Mouse (Mus musculus) monocyte, adult 5-6 weeks (primary cell): ENCODE results near the gene Dyrk2. TPM values are rescaled to one million over a fixed set of nuclear protein-coding genes. Genes with fewer than 3 reads are reported as not detected.

Experiments
- ATAC-seq: fragments of 153-309, 156-312 bp; replicated peaks from 2 replicates; pipeline ENCODE4 v1.8.0; 2017; ENCODE audit warnings: mild to moderate bottlenecking; ENCODE audit not compliant: low TSS enrichment, insufficient number of reproducible peaks, severe bottlenecking, poor library complexity, low FRiP score
- total RNA-seq: library from RNA; stranded (forward); fragments of 200-1000, 200-491, 200-594 nt; gene quantifications from 3 replicates; pipeline ENCODE4 v1.2.3, GENCODE M21; 2017

Dyrk2 gene
- 54.2 to 64.6 TPM (median 61.5 TPM) in 3 replicates for total RNA-seq

DNA sequence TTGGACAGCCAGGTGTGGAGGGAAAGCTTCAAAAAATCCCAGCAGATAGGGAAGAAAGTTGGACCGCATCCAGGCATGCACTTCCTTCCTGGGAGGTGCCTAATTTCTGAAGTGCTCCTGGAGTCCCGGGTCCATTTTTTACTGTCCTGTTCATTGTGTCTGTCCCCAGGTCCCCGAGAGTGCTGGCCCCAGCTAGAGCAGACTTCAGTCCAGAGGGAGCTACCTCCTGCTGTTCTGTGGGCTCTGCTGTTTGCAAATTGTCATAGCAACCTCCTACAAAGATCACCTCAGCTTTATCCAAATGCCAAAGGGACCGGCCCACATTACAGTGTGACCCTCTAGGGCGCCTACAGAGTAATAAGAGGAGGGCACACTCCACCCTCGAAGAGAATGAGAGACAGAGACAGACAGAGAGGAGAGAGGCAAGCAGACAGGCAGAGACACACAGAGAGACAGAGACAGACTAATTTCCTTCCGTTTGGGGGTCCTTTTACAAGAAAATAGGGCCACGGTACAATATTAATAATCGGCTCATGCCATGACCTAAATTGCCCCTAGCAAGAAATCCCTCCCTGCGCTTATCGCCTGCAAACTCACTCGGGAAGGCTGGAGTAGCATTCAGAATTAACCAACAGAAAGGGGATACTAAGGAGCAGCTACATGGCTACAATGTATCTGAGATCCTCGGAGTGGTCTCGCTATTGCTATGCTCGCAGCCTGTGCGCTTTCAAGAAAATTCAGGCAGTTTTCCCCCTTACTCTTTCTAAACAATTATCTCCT lies at the start of gene Dyrk2:
TSS of gene Dyrk2 (minus strand) at position 9 of the 780 bp plus-strand sequence.
- no peak for ATAC-seq

DNA sequence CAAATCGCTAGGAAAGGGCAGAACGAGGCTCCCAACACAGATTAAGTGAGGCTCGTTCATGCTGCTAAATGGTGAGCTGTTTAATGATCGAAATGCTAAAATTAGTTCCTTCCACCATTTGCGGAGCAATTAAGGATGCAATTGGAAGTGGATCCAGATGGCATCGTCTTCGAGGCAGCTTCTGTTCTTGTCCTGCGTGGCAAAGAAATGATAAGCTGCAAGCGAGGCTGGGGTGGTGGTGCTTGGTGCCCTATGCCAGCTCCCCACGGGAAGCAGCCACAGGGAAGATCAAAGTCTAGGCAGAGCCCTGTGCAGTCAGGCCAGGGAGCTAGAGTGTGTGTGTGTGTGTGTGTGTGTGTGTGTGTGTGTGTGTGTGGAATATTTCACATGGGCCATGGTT lies 32.6 kb upstream of the Dyrk2 start:
- ATAC-seq = no peak

DNA sequence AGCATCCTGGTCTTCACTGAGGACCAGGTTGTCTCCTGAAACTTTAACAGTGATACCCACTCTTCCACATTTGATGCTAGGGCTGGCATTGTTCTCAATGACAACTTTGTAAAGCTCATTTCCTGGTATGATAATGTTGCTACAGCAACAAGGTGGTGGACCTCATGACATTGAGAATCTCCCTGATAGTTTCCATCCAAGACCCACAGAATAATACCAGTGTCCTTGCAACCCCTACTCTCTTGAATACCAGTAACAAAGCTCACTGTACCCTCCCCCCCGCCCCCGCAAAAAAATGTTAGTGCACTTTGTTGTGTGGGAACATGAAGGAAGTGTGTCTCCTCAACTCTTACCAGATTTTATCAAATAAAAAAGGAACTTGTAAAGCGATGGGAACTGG lies 23.6 kb upstream of the Dyrk2 start:
- no peak for ATAC-seq

DNA sequence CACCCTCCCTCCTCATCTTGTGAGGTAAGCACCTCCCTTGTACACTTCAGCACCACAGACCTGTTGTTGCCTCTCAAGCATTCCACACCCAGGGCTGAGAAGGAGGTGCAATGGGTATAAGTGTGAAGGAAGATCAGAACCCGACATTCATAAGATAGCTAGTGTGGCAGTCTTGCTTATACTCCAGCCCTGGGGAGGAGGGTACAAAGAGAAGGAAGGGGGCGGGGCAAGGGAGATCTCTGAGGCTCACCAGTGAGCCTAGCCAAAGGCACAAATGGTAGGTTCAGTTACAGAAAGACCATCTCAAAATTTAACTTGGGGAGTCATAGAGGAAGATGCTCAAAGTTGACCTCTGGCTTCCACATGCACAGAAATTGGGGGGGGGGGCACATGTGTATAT lies 14.1 kb upstream of the Dyrk2 start:
- peak; percentile 45 for ATAC-seq

DNA sequence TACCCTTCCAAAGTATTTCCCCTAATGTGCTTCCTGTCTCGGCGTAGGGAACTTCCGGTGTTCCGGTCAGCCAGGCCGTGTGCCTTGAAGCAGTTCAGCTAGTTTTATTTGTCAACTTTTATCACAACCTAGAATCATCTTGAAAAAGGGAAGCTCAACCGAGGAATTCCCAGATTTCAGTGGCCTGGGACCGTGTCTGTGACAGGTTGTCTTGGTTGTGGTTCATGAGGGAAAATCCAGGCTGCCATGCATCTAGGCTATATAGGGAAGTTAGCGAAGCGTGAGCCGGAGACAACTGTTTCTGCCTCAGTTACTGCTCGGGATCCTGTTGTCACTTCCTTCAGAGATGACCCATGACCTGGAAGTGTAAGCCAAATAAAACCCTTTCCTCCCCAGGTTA lies 13.3 kb upstream of the Dyrk2 start:
- ATAC-seq = no peak; the same call in 1 of the 2 replicates

DNA sequence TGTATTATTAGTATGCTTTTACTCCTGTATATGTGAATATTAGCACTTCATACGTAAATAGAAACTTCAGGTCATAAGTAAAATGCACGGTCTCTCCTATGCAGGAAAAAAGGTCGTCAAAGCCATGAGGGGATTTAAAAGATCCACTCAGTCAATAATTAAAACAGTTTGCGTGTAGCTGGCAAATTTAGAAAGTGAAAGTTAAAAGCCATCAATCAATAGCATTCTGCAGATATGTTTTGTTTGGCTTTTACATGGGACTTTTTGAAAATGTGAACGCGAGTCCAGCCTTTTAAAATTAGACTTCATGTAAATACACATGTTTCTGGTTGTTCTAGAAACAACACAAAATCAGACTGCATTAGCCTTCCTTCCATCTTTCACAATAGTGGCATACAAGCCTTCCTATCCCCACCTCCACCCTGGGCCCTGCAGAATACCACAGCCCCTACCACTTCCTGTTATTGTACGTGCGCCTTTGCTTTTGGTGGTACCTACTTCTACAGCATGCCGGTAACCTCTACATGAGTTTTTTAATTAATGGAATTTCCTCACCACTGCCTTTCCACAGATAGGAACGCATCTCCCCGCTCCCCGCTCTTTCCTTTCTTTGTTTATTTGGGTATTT lies 12.4 kb upstream of the Dyrk2 start:
- ATAC-seq = peak; percentile 85

DNA sequence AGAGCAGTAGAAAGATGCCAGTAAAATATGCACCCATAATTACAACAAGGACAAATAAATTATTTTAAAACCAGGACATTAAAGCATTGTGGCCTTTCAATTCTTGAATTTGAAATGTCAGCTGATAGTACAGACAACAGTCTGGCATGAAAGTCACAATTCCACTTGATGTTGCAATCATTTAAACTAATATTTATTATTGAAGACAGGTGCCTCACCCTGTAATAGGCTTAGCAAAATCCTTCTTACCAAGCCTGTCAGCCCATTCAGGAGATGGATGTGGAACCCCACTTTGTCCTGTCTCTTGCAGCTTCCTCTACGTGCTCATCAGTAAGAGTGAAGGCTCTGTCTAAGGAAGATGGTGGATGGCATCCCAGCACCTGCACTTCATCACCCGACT lies 10.8 kb upstream of the Dyrk2 start:
- no peak for ATAC-seq

DNA sequence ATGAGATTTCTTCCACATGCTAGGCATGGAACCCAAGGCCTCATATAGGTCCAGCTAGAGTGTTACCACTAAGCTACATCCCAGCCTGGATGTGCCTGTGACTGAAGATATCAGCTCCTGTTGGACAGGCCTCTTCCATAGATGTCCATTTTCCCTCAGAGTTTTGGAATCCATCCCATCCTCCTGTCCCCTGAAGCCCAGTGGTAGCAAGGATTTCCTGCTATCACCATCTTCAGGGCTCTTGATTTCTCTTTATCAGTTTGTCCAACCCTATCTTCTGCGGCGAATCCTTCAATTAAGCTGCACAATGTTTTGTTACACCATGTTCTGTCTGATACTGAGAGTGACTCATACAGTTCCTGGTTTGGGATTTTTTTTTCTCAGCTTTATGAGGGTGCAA lies 2.2 kb upstream of the Dyrk2 start:
- ATAC-seq = no peak

DNA sequence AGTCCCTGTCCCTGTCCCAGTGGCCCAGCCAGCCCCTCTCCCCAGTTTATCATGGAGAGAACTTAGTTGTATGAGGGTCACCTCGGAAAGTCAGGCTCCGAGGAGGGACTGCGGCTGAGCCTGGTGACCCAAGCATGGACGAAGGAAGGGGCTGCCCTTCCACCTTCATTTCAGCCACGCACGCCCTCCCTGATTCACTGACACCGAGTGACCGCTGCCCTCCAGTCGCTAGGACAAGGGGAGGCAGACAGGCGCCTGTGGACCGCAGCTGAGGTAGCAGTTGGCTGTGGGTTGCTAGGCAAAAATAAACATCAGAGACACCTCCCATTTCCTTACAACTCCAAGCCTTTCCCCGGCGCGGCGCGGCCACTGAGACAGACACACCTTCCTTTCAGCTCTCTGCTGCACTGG lies 413 bp downstream of the Dyrk2 start:
- peak; percentile 85 for ATAC-seq

DNA sequence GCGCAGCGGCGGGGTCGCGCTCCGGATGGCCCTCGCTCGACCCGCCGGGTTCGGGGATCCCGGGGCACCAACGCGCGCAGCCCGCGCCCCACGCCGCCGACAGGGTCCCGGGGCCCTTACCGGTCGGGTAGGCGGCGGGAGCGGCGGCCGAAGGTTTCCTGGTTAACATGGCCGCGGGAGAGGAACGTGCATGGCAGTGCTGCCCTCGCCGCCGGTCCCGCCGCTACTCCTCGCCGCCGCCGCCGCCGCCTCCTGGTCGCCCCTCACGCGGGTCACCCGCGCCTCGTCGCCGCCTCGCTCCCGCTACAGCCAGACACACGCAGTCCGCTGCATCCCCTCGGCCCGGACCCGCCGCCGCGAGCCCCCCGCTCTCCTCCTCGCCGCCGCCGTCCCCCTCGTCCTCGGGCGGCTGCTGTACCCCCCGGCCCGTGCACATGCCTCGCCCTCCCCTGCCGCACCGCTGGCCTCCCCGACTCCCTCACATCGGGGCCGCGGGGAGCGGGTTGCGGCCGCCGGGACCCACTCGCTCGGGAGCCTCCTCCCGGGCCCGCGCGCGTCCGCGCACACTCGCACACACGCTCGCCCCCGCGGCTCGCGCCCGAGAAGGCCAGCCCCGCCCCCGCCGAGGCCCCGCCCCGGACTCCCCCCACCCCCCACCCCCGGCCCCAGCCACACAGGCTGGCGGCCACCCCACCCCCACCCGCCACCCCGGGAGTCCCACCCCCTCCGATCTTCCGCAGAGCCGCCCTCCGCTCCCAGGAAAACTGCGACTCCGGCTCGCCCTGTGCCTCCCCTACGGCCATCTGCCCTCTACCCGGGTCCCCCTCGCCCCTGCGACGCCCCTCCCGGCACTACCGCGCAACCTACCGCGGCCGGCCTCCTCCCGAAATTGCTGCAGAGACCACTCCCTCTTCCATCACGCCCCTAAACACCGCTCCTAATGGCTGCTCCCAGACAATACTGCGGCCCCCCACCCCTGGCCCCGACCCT lies 1.1 kb downstream of the Dyrk2 start:
- ATAC-seq = peak; percentile 32

DNA sequence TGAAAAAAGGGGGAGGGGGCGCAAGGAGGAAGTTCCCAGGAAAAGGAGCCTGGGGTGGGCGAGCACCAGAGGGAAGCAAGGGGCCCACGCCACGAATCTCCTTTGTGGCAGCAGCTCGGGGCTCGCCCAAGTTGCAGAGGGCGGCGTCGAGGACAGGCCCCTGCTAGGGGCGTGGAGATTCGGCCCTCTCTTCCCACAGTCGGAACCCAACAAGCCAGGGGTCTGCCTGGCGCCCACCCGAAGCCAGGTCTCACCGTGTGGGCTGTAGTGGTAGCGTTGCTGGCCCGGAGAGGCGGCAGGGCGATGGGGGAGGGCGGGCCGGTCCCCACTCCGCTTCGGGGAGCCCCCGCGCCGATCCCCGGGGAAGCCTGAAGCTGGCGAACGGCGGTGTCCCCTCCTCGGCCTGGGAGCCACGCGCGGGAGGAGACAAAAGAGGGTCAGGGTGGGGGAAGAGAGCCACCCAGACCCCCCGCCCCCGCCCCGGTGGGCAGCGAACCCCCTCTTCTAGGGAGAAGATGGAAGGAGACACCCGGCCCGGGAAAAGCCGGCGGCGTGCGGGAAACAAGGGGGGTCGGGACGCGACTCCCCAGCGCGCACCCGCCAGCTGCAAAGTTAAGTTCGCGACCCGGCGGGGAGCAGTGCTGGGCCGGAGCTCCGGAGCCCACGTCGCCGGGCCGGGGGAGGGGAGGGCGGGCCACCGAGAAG lies 2.0 kb downstream of the Dyrk2 start:
- no peak; the same call in 1 of the 2 replicates for ATAC-seq

DNA sequence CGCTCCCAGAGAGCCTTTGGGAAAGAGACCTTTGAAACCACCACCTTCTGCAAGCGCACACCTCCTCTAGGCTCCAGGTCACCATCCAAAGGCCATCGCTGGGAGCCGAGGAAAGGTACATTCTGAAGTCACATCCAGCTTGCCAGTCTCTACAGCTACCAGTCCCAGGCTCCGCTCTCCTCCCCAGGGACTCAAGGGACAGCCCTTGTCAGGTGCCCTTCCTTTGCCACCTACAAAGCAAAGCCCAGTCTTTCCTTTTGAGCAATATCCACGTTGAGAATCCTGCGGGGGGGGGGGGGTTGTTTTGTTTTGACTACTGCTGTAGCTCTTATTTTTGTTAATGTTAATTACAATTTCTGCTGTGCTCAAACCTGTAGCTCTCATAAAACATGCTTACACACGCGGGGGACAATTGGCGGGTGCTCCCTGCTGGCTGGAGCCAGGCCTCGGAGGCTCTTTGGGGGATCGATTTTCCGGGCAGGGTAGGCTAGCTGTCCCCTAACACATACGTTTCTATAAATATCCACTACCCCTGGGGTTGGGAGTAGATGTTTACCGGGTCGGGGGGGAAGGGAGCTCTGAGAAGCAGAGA lies 2.6 kb downstream of the Dyrk2 start:
- no peak for ATAC-seq

DNA sequence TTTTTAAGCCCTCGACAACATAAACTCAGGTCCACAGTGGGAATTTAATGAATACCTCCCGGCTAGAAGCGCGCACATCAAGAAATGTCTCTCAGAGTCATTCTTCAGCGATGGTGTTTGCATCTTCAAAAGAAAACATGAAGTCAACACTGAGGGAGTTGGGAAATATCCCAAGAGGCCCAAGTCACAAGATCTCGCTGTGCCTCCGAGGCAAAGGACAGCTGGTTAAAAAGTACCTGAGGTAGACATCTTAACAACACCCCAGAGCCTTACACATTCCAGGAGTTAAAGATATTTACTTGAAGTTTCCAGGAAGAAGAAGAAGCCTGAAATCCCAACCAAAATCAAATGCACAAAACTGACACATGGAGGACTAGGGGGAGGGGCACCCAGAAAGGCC lies 5.0 kb downstream of the Dyrk2 start:
- ATAC-seq = no peak

DNA sequence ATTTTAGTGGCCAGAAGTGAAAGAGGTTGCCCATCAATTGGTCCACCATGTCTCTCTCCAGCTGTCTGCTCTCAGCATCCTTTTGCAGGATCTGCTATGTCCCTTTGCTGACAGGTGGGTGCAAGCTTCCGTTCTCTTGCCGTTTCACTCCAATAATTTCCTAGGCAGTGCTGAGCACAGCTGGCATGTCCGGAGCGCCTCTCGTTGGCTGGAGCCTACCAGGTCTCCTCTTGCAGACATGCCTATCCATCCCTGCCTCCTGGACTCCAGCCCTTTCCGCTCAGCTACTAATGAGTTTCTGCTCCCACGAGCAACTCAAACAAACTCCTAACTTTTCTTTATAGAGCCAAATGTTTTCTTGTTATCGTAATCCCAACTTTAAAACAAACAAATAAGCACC lies 6.4 kb downstream of the Dyrk2 start:
- no peak for ATAC-seq

DNA sequence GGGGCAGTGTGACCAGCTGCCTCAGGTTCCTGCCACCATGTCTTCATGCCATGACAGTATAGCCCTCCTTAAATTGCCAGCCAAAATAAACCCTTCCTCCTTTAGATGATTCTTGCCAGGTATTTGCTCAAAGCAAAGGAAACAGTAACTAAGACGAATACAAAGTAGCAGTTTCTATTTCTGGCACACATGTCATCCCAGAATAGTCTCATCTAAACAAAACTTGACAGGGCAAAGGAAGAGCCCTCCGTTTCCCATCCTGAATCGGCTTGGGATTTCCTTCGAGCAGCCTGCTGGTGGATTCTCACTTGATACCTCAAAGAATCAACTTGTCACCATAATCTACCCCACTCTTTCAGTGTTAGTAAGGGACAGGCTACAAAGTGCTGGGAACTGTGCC lies 7.8 kb downstream of the Dyrk2 start:
- ATAC-seq = no peak

DNA sequence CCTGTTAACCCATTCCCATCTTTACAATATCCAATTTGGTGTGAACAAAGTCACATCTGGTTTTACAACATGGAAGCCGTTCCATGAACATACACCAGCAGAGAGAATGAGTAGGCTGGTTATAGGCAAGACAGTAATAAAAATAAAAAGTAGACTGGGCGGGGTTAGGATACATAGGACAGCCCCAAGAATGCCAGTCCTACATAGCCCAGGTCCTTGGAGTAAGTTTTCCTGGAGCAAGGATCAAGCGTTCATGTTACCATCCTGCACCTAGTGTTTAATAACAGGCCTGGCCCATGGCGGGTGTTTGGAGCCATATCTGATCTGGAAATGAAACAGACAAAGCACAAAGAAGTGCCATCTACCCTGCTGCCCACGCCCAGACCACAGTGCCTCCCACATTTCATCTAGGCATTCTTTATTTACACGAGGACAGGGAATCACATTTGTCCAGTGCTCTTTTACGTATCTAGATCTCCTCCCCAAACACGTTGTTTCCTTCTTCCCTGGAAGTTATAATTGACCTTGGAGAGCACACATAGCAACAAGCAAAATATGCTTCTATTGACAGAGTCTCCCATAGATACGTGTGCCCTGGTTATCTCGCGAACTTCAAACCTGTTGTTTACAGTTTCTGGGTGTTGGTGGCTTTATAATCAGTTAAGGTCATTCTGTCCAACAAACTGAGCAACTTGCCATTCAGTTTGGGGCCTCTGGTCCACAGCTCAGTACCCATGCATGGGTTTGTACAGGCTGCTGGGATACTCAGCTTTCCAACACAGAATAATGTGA lies 8.6 kb downstream of the Dyrk2 start:
- ATAC-seq = no peak

DNA sequence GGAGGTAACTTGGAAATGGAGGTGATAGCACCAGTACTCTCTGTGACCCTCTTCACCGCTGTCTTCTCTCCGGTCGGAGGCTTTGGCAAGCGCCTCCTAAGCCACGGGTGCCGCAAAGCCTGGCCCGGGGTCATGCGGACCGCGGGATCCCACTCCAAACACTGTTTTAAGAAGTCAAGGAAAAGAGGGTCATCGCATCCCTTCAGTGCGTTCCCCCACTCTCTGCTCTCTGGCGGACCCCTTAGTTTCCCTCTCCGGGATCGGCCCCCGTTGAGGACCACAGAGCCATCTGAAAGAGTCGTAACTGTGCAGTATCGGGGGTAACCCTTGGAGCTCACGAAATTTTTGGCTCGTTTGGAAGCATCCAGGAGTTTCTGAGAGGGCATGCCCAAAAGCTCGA lies 10.4 kb downstream of the Dyrk2 start:
- no peak for ATAC-seq

DNA sequence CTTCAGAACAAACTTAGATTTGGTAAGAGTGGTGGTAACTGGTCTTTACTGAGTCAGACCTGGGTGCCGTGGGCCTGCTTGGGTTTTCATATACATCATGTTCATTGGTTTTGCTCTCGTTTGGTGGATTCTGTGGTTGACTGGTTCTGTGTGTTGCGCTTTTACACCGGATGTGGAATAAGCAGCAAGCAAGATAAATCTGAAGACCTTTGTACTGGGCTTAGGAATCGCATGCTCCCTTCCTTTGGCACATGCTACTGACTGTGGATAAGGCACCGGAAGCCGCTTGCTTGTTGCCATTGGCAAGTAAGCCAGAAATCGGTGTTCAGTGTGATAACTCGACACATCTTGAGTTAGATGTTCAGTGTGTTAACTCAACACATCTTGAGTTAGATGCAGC lies 15.4 kb downstream of the Dyrk2 start:
- no peak for ATAC-seq
